Mouse (Mus musculus): ENCODE results near the gene Map3k7cl.

Gene Map3k7cl

DNA sequence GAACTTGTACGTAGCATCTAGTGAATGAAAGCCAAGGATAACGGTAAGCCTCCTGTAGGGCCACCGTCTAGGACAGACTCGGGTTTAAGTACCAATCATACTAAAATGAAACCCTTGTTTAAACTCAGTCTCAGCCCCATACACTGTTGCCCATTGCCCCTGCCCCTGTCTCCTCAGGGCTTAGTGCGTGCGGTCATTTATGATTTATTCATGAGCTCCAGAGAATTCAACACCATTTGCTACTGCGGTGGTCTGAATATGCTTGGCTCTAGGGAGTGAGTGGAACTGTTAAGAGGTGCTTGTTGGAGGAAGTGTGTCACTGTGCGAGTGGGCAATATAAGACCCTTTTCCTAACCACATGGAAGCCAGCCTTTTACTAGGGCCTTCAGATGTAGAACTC lies 34.7 kb downstream of the Map3k7cl start:
- DNase-seq (ENCODE audit: low spot score): no peak

DNA sequence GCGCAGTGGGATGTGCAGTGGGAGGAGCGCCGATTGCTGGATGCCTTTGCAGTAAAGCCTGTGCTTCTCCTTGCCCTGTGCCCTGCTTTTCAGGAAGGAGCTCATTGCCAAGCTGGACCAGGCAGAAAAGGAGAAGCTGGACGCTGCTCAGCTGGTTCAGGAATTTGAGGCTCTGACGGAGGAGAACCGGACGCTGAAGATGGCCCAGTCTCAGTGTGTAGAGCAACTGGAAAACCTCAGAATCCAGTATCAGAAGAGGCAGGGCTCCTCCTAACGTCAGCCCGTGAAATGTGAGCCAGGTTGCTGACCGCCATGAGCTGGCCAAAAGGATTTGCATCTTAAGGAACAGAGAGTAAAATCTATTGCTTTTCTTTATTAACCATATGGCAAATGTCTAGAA lies 41.0 kb downstream of the Map3k7cl start:
- DNase-seq (ENCODE audit: low spot score): no peak

DNA sequence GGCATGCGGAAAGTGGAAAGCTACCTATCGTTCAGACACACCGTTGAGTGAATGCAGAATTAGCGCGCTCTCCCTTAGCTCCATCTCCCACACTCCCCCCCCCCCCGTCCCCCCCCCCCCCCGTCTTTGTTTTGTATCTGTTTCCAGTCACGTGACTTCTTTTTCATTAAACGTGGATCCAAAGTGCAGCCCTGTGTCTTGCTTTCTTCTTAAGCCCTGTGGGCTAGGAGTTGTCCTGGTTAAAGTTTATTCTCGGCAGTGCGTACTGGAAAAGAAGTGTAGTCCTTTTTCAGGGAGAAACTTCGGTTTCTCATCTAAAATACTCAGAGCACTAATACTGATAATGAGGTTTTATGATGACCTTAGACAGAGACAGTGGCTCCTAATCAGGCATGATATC lies 42.0 kb downstream of the Map3k7cl start:
- DNase-seq (ENCODE audit: low spot score): no peak

DNA sequence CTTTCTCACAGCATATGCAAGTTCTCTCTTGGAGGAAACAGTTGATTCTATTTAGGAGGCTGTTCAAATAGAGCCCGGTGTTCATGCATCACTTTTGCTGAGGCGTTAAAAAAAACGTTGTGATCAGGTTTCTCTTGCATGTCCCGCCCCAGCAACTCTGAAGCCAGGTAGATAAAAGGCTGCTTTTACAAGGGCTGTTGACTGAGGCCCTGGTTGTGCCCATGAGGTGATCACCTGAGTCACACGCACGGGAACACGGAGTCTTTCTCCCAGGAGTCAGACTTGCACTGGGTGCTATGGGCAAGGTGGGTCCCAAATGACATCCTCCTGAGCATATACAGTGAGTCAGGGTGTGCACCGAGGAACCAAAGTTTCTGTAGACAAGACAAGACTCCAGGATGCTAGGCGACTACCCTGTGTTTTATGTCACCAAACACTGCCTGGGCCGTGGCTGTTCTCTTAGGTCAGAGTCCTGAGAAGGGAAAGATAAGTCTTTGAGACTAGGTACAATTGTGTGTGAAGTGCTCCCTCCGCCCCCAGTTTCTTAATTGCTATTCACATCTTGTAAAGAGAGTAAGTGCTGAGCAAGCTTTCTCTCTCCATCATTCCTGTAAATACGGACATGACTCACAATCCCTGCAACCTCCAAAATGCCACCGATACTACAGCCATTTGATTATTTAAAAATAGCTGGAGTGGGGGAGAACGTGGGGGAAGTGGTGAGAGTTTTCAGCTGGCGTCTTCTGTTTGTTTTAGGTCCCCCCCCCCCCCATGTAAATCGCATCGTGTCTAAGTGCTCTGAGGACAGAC lies 49.8 kb downstream of the Map3k7cl start:
- DNase-seq (ENCODE audit: low spot score): no peak

DNA sequence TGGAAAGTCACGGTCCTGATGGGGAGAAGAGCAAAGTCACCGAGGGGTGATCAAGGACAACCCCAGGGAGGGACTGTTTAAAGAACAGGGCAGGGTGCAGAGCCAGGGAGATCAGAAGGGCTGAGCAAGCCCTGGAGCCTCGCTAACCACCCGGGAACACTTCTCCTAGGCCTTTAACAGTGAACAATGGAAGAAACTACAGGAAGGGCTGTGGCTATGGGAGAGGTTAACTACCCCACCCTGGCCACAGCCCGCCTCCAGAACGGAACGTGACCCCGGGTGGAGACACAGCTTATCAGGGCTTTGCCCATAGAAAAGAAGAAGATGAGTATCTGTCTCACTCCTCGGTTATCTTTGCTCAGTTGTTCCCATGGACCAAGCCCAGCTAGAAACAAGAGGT lies 50.9 kb downstream of the Map3k7cl start:
- DNase-seq (ENCODE audit: low spot score): no peak

DNA sequence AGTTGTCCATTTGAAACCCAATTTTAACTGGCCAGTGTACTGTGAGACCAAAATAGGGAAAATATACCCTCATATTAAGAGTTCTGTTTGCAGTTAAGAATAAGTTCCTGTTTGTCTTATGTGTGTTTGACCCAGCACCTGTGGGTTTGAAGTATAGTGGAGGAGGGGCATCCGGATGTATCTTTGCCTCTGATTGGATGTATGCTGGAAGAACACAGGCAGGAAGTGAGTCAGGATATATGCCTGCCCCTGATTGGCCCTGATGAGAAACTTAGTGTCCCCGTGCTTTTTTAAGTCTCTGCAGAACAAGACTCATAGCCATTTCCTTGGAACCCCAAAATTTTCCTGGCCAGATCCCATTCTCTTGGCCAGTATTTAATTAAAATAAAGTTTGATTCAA lies 51.8 kb downstream of the Map3k7cl start:
- no peak for DNase-seq (ENCODE audit: low spot score)

- no peak for DNase-seq (ENCODE audit: low spot score)
Measured at GRCm38 (mm10) chr16:87607383-87607782, 54.3 kb downstream of the Map3k7cl start.

GRCm38 (mm10) chr16:87607959-87608358 lies 54.8 kb downstream of the Map3k7cl start:
- DNase-seq (ENCODE audit: low spot score): no peak

DNA sequence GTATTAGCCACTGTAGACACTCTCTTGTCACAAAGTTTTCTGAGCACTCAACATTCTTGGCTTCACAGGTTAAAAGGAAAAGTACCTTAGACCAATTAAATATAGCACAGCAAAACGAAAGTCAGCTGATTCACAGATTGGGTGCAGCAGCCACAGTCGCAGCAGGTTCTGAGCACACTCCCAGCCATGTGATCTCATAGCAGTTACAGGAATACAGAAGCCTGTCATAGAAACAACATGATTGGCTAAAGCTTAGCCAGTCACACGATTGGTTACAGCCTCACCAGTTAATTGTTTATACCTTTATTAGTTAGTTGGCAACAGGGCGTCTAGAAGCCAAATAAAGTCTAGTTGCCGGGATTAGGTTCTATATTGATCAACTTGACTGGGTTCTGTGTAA lies 57.0 kb downstream of the Map3k7cl start:
- DNase-seq (ENCODE audit: low spot score): no peak

DNA sequence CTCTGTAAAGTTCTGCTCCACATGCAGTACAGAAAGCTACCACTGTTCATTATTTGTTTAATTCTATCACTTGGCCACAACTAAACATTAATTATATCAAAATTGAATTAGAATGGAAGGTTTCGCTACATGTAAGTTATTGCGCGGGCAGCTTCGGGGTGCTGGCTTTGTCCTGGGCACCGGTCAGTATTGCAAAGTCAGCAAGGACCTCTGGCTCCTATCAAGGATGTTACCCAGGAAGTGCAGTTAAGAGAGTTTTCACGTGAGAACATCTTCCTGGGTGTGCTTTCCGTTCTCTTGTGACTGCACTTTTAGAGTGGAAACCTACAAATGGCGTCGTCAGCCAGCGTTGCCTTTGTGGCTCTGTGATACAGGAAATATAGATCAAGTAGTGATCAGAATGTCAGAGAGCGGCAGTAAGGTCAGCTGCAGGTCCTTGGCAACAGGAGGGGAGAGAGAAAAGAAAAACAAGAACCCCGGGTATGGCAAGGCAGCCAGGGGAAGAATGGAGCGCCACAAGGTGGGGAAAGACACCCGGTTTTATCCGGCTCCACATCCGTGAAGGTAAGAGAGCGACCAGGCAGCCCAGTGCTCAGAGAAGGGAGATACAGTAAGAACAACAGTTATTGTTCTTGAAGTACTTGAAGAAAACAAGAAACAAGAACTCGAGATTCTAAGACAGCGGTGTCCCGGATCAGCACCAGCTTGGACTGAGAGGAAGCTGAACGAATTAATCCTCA lies 57.6 kb downstream of the Map3k7cl start:
- DNase-seq (ENCODE audit: low spot score): no peak

DNA sequence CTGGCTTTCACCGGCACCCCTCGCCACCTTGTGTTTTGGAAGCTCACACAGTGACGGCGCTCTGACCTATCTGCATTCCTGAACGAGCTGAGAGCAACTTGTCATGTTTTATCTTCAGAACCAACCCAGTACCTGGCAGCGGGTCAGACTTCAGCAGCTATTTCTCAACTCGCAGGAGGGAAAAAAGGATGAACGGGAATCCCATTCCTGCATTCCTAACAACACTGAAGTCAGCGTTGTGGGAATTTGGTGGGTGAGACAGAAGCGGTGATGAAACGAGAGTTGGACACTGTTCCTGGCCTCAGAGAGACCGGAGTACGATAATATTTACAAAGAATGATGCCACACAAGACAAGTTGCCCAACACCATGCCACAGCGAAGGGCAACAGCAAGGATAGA lies 58.3 kb downstream of the Map3k7cl start:
- DNase-seq (ENCODE audit: low spot score): no peak

DNA sequence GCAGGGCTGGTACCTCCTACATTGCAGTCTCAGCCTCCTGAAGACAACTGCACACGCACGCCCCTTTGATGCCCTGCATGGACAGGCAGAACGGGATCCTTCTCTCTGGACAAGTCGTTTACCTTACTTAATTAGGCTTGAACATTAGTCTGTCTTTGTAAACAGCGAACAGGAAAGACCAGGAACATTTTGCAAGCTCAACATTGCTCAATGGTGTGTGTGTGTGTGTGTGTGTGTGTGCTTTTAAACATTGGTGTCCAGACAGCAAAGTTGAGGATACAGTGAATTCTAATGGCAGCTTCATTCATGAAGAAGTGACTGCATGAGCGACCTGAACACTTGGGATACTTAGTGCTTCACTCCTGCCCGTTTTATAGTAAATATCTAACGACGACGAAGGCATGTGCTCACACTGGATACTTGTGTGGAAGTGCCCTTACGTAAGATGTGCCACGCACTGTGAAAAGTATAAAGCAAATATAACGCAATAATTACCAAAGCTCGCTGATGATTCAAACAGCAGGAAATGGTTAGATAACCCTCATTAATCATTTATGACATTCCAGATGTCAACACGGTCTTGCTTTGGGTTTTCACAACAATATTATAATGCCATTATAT lies 59.2 kb downstream of the Map3k7cl start:
- DNase-seq (ENCODE audit: low spot score): no peak

- DNase-seq (ENCODE audit: low spot score): no peak
Measured at GRCm38 (mm10) chr16:87617377-87617776, 64.2 kb downstream of the Map3k7cl start.

- no peak for DNase-seq (ENCODE audit: low spot score)
Measured at GRCm38 (mm10) chr16:87621246-87621645, 68.1 kb downstream of the Map3k7cl start.

DNA sequence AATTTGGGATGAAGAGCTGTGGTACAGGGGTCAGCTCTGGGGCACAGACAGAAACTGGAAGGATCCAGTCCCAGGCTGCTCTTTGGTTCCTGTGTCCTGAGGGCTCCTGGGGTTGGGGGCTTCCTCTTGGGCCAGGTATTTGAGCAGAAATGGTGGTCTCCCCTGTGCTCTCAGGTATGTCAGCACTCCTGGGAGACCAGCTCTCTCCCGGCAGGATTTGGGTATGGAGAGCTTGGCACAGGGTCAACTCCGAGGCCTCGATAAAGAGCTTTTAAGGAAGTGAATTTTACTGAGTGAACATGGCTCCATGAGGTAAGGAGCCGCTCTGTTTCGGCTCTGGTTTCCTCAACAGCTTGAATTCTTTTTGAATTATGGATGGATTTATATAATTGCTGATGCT lies 70.8 kb downstream of the Map3k7cl start:
- DNase-seq (ENCODE audit: low spot score): no peak

DNA sequence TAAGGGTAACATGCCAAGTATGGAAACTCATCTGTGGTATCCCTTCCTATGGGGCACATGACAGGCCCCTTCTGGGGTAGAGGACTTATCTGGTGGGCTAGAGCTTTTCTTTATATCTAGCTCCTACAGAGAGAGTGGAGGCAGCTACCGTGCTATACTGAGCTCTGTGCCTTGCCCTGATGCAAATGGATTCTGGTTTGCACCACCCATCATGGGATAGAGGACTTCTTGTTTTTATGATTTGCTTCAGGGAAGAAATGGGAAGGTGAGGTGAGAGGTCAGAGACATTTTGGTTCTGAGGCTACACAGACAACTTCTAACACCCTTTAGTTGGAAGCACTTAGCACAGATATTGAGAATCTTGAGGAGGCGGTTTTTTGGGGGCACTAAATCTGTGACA lies 71.8 kb downstream of the Map3k7cl start:
- no peak for DNase-seq (ENCODE audit: low spot score)

- no peak for DNase-seq (ENCODE audit: low spot score)
Measured at GRCm38 (mm10) chr16:87625341-87625740, 72.2 kb downstream of the Map3k7cl start.

DNA sequence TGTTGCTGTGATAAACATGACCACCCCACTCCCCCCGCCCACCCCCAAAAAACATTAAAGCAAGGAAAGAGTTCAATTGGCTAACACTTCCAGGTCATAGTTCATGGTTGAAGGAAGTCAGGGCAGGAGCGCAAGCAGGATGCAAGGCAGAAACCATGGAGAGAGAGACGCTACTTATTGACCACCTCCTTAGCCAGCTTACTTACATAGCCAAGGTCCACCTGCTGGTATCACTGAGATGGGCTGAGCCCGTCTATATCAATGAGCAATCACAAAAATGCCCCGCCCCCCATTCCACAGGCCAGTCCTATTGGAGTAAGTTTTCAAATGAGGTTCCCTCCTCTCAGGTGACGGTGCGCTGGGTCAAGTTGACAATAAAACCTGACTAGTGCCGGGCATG lies 72.7 kb downstream of the Map3k7cl start:
- DNase-seq (ENCODE audit: low spot score): no peak

GRCm38 (mm10) chr16:87626696-87627095 lies 73.6 kb downstream of the Map3k7cl start:
- DNase-seq (ENCODE audit: low spot score): no peak

DNA sequence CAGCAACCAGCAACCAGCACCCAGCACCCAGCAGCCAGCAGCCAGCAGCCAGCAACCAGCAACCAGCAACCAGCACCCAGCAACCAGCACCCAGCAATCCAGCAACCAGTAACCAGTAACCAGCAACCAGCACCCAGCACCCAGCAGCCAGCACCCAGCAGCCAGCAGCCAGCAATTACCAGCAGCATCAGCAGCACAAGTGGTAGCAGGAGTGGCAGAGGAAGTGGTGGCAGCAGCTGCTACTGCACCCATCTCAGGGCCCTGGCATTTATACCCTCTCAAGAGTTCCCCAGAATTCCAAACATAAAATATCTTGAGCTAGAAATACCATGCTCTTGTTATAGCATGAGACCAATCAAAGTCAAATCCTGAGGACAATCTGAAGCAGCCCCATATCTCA lies 81.6 kb downstream of the Map3k7cl start:
- DNase-seq (ENCODE audit: low spot score): no peak

DNA sequence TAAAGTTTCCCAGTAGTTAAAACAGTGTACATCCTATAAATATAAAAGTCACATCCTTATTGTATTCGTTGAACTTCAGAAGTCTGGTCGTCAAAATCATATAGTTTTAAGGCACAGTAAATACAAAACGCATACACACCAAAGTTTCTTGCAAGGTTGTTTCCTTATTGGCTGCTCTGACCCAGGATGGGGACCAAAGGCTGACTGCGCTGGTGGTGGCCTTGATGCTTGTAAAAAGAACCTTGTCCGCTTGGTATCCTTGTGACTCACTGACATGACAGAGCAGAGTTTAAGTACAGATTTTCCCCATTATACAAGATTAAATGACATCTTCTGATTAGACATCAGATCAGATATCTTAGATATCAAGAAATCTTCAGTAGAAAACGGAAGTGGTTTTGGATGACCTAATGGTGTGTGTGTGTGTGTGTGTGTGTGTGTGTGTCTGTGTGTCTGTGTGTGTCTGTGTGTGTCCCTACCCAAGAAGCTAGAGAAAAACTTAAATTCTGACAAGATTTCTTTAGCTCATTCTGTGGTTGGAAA lies 82.2 kb downstream of the Map3k7cl start:
- no peak for DNase-seq (ENCODE audit: low spot score)

DNA sequence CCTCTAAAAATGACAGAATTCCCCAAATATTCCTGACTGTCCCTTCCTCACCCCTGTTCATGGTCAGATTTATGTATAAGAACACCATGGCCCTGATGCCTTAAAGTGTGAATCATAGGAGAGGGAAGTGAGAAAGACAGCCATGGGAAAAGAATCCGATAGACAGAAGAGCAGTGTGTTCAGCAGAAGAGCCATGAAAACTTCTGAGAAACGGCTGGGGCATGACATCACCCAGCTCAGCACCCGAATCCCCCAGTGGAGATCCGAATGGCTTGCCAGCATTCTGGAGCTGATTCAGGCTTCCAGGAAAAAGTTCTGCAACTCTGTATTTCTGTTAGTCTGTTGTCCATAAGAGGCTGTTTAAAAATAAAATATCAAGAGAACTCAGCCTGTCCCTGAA lies 82.7 kb downstream of the Map3k7cl start:
- no peak for DNase-seq (ENCODE audit: low spot score)

- DNase-seq (ENCODE audit: low spot score): no peak
Measured at GRCm38 (mm10) chr16:87638098-87638497, 85.0 kb downstream of the Map3k7cl start.
